Mouse (Mus musculus) liver, postnatal 0 days (tissue): ENCODE results near the gene Bcl6b.

Experiments
- CTCF ChIP-seq: sonication (generic); IDR thresholded peaks from 2 replicates; pipeline ENCODE4 v1.5.1; 2016; ENCODE audit warnings: antibody characterized with exemption, low read depth
- EP300 ChIP-seq: IDR thresholded peaks from 2 replicates; pipeline ENCODE4 v1.6.1; 2016; ENCODE audit warnings: antibody characterized with exemption, low read depth, mild to moderate bottlenecking

GRCm38 (mm10) chr11:70265252-70265651, 35.7 kb upstream of the Bcl6b start:
- no peak for TF ChIP-seq EP300
- no peak for TF ChIP-seq CTCF
